Mouse (Mus musculus) lung, postnatal 0 days (tissue): Measurements from ENCODE around the gene Srebf1.

Source experiments
- CTCF ChIP-seq: IDR thresholded peaks from 2 replicates; pipeline ENCODE4 v1.5.1; 2016; ENCODE audit warnings: antibody characterized with exemption, mild to moderate bottlenecking
- EP300 ChIP-seq: IDR thresholded peaks from 2 replicates; pipeline ENCODE4 v1.6.1; 2016; ENCODE audit warnings: antibody characterized with exemption, mild to moderate bottlenecking, control low read depth

DNA sequence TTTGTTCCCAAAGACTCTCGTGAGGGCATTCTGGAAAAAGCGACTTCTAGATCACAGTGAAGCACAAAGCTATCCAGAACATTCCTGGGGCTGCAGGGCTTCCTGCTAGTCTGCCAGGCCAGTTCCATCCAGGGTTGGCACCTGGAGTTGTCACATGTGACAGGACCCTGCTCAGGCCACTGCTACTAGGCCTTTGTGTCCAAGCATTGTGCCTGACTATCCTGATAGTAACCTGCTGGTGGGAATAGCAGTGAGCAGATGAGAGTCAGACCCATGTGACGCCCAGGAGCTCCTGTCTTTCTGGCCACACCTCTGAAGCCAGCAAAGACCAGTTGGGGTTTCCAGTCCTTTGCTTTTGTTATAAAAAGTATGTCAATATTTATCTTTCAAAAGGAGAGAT lies 50.3 kb downstream of the Srebf1 start:
- TF ChIP-seq CTCF (no peak), EP300 (no peak)
